Mouse (Mus musculus): ENCODE results near the gene Arid5b. TPM values are rescaled to one million over a fixed set of nuclear protein-coding genes. Genes with fewer than 3 reads are reported as not detected.
"Not testable (repeated sequence)": the region's sequence is repeated elsewhere in the genome, so short reads cannot be mapped to it uniquely, and the experiment has no call there.

Gene Arid5b
- polyA plus RNA-seq, 1 experiment: 2.5 TPM

GRCm38 (mm10) chr10:68103078-68103855 is 175.3 kb downstream of the Arid5b start:
- no peak for DNase-seq (ENCODE audit: low read depth, low spot score)
- WGBS: 72% methylated on average over 6 of the region's 6 CpGs

GRCm38 (mm10) chr10:68102566-68102965 is 176.0 kb downstream of the Arid5b start:
- 96% methylated on average over 6 of the region's 6 CpGs for WGBS

GRCm38 (mm10) chr10:68101251-68101650 is 177.3 kb downstream of the Arid5b start:
- WGBS: 76% methylated on average over 4 of the region's 4 CpGs

More at GRCm38 (mm10) chr10:68102566-68102965, 176.0 kb downstream of the Arid5b start:
- no peak for DNase-seq (ENCODE audit: low read depth, low spot score)

GRCm38 (mm10) chr10:68100506-68100905 is 178.0 kb downstream of the Arid5b start:
- 80% methylated on average over 8 of the region's 8 CpGs for WGBS
- no peak for DNase-seq (ENCODE audit: low read depth, low spot score)

More at GRCm38 (mm10) chr10:68101251-68101650, 177.3 kb downstream of the Arid5b start:
- no peak for DNase-seq (ENCODE audit: low read depth, low spot score)

GRCm38 (mm10) chr10:68099801-68100200 is 178.7 kb downstream of the Arid5b start:
- WGBS: 72% methylated on average over 7 of the region's 7 CpGs
- not testable (repeated sequence) for DNase-seq (ENCODE audit: low read depth, low spot score)

GRCm38 (mm10) chr10:68097821-68098675 is 180.5 kb downstream of the Arid5b start:
- 94% methylated on average over 19 of the region's 19 CpGs for WGBS
- DNase-seq (ENCODE audit: low read depth, low spot score): no peak

DNA sequence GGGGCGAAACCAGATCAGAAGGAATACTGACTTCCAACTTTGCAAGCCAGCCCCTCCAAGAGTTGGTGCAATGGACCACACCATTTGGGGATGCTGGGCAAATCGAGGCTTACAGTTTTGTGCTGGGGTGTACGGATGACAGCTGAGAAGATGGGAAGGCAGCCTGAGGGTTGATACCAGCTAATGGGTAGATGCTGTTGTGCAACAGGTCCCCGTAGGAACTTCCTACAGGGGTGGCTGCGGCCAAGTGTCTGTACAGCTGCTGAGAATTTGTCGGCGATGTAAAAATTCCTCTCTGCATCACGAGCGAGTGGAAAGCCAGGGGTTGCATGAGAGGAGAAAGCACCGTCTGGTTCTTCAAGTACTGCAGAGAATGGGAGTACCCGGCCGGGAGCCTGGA is 182.1 kb downstream of the Arid5b start:
- DNase-seq (ENCODE audit: low read depth, low spot score): no peak
- WGBS: 91% methylated on average over 12 of the region's 12 CpGs

- no peak for DNase-seq (ENCODE audit: low read depth, low spot score)
- WGBS: 93% methylated on average over 2 of the region's 2 CpGs
Measured at GRCm38 (mm10) chr10:68095136-68095535, 183.4 kb downstream of the Arid5b start.

- 79% methylated on average over 3 of the region's 3 CpGs for WGBS
- DNase-seq (ENCODE audit: low read depth, low spot score): no peak
Measured at GRCm38 (mm10) chr10:68093496-68093895, 185.0 kb downstream of the Arid5b start.

DNA sequence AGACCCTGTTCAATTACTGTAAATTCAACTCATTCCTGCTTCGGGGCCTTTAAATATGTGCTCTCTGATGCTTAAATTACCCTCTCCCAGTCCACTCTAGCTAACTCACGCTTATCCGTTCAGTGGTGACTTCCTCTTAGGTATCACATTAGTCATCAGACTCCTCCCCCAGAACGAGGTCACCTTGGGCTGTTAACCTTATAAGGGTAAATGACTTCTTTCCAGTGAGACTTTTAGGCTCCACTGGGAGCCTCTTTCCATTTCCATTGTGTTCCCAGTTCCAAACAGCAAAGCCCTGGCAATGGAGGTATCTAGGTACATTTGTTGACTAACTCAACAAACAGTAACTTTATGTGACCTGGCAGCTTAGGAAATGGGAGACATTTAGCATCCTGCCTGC is 186.7 kb downstream of the Arid5b start:
- no peak for DNase-seq (ENCODE audit: low read depth, low spot score)
- 41% methylated on average over 4 of the region's 4 CpGs for WGBS

DNA sequence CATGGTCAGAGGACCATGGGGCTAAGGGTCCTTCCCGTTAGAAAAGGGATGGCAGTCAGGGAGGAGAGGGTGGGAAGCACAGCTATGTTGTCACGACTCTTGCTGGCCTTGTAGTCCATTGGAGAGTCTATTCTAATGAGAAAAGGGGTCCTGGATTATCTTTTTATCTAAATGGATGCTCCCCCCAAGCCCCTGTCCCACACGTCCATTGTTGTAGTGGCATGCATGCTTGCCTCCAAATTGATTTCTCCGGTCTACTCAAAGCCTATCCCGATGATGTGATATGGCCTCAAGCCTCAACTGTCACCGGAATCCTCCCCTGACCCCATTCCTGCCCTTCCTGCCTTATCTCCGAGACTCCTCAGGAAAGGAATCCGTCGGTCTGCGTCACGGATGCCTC is 187.5 kb downstream of the Arid5b start:
- no peak for DNase-seq (ENCODE audit: low read depth, low spot score)
- WGBS: 85% methylated on average over 11 of the region's 11 CpGs

DNA sequence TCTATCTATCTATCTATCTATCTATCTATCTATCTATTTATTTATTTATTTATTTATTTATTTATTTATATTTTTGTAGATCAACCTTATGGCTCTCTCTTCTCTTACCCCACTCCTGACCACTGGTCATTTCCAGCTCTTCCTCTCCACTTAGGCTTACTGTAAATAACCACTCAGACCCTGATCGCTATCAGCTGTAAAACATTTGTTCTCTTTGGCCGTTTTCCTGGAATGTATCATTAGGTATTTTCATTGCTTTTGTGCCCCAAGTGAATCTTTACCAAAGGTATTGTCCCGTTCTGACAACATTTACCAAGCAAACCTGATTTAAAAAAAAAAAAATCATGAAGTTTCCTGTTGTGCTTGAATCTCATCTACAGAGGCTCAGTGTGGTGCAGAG is 188.0 kb downstream of the Arid5b start:
- DNase-seq (ENCODE audit: low read depth, low spot score): no peak
- WGBS: 30% methylated on average over 3 of the region's 3 CpGs

DNA sequence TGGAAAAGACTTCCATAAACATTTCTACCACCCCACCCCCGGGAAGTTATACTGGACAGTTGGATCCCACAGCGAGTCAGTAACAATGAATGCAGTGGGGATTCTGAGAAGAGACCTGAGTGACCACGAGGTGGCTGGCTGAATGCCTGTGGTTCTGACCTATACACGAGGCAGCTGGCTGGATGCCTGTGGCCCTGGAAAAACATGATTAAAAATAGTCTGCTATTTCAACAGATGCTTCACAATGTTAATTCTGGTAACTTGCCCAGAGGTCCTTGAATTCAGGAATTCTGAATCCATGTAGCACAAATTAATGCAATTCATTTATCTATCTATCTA is 188.4 kb downstream of the Arid5b start:
- no peak for DNase-seq (ENCODE audit: low read depth, low spot score)
- WGBS: 42% methylated on average over 4 of the region's 4 CpGs

GRCm38 (mm10) chr10:68089435-68090196 is 188.9 kb downstream of the Arid5b start:
- WGBS: 66% methylated on average over 15 of the region's 15 CpGs
- DNase-seq (ENCODE audit: low read depth, low spot score): no peak

GRCm38 (mm10) chr10:68087722-68088121 is 190.8 kb downstream of the Arid5b start:
- WGBS: 76% methylated on average over 3 of the region's 3 CpGs
- no peak for DNase-seq (ENCODE audit: low read depth, low spot score)

- WGBS: 75% methylated on average over 4 of the region's 4 CpGs
Measured at GRCm38 (mm10) chr10:68086973-68087372, 191.6 kb downstream of the Arid5b start.

GRCm38 (mm10) chr10:68085574-68085973 is 193.0 kb downstream of the Arid5b start:
- WGBS: 69% methylated on average over 4 of the region's 4 CpGs
- no peak for DNase-seq (ENCODE audit: low read depth, low spot score)

More at GRCm38 (mm10) chr10:68086973-68087372, 191.6 kb downstream of the Arid5b start:
- DNase-seq (ENCODE audit: low read depth, low spot score): no peak

- WGBS: 57% methylated on average over 6 of the region's 6 CpGs
- no peak for DNase-seq (ENCODE audit: low read depth, low spot score)
Measured at GRCm38 (mm10) chr10:68081712-68082111, 196.8 kb downstream of the Arid5b start.

DNA sequence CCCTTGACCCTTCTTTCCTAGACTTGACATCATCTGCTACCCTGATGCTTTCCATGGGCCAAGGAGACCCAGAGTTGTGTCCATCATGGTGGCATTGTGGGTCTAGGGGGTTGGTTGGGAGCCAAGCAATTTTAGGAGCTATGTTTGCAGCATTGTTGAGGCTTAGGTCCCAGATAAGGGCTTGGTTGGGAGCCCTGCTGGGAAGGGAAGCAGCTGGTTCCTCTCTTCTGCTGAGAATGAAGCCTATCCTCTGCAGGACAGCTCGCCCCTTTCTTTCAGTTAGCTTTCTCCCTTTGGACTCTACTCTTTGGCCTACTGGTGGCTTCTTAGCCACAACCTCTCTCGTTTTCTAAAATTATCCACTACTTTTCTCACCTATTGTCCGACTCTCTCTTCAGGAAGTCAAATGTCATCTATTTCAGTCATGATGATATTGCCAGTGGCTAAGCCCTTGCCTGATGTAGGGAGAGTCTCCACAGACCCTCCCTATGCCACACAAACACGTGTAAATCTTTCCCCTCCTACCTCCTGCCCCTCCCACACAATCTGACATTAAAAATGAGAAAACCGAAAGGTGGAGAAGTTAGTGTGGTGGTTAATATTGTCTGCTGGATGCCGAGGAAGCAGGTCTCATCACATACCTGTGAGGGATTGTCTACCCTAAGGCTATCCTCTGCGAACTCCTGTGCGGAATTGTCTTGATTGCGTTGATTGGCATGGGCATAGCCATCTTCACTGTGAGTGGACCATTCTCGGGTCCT is 198.4 kb downstream of the Arid5b start:
- no peak for DNase-seq (ENCODE audit: low read depth, low spot score)
- WGBS: 81% methylated on average over 10 of the region's 10 CpGs

Measured in large intestine, adult 2 months (tissue).